Mouse (Mus musculus): ENCODE results near the gene Spata7. TPM values are rescaled to one million over a fixed set of nuclear protein-coding genes. Genes with fewer than 3 reads are reported as not detected.
A peak's percentile ranks its signal among the peaks of the same experiment; 100 is the strongest.

Spata7 gene
- polyA plus RNA-seq, 1 experiment from 2014 or later: 6.2 TPM

DNA sequence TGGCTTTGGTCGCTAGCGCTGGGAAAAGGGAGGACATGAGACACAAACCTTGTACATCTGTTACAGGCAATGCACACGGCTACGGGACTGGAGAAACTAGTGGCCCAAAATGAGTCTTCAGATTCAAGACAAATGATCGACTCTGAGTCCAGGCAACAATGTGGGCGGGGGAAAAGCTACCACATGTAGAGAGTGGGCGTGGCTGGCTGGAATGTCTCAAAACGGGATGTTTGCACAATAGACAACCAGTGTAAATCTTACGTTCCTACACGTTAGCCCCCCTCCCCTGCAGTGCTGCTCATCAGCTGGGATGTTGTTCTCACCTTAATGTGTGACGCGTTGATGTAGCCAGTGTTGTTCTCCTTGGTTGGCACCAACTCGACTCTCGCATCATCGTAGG lies 54.2 kb downstream of the Spata7 start:
- WGBS: 74% methylated on average over 15 of the region's 15 CpGs
- Histone ChIP-seq H3K9me3 (ENCODE audit: low read length) (no peaks in the 10 kb centered on the region), H3K27ac (ENCODE audit: low read length) (no peak overlapping the region), H3K27me3 (replicated peaks; ENCODE audit: insufficient read depth, low read length) (no peaks in the 10 kb centered on the region), H3K4me3 (ENCODE audit: low read depth, low read length) (no peak overlapping the region), H3K4me1 (ENCODE audit: insufficient read depth, low read depth, low read length) (no peaks in the 10 kb centered on the region; the same call in 1 of the 2 replicates), H3K9ac (replicated peaks; ENCODE audit: low read depth) (no peak overlapping the region), H3K36me3 (ENCODE audit: insufficient read depth, low read length) (peaks cover 35% of the 10 kb centered on the region), H3K4me2 (replicated peaks; ENCODE audit: low read depth, low read length) (no peak overlapping the region)
- ATAC-seq (no peak), DNase-seq (ENCODE audit: low spot score) (peak; percentile 17)
- TF ChIP-seq EP300 (IDR thresholded peaks at IDR 0.05): no peak
- TF ChIP-seq CTCF (IDR thresholded peaks at IDR 0.05): no peak

DNA sequence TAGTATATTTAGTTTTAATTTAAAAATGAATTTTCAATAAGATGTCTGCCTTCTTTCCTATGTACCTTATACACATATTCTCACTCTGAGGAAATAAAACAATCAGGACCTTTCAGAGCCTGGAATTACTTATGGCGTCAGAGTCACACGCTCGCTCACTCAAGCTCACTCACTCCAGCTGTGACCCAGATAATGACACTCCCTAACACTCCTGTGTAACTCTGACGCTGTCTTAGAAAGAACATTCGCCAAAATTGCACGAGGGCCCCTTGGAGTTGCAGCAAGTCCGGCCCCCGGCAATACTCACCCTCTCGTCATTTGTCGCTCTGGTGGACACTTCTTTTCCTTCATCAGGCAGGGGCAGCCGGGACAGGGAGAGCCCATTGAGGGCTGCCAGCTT lies 55.2 kb downstream of the Spata7 start:
- 44% methylated on average over 11 of the region's 11 CpGs for WGBS
- H3K4me1 ChIP-seq (ENCODE audit: insufficient read depth, low read depth, low read length): no peaks in the 10 kb centered on the region; the same call in 1 of the 2 replicates
- peaks cover 38% of the 10 kb centered on the region for H3K36me3 ChIP-seq (ENCODE audit: insufficient read depth, low read length)
- peak; percentile 74 for DNase-seq (ENCODE audit: low spot score)
- H3K4me2 ChIP-seq (replicated peaks; ENCODE audit: low read depth, low read length): no peak overlapping the region
- no peak overlapping the region for H3K4me3 ChIP-seq (ENCODE audit: low read depth, low read length)
- H3K27ac ChIP-seq (ENCODE audit: low read length): peak overlapping the region; percentile 52
- peak; percentile 85 for ATAC-seq
- no peak for TF ChIP-seq EP300 (IDR thresholded peaks at IDR 0.05)
- no peak for TF ChIP-seq CTCF (IDR thresholded peaks at IDR 0.05)
- no peaks in the 10 kb centered on the region for H3K9me3 ChIP-seq (ENCODE audit: low read length)
- no peak overlapping the region for H3K9ac ChIP-seq (replicated peaks; ENCODE audit: low read depth)
- H3K27me3 ChIP-seq (replicated peaks; ENCODE audit: insufficient read depth, low read length): no peaks in the 10 kb centered on the region

DNA sequence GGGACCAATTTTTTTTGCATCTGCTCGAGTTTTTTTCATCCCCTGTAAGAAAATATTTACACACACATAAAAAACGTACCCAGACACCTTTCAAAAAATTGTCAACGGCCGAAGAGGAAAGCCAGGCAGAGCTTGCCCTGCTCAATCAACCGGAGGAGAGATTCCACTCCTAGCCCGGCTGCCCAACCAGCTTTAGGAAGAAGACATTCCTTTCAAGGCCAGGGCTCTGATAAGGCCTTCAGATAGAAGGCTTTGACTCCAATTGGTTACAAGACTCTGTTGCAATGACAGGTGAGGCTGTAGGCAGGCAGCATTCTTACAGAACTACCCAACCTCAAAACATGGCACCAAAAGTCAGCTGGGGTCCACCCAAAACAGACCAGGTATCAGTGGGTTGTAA lies 55.6 kb downstream of the Spata7 start:
- H3K27me3 ChIP-seq (replicated peaks; ENCODE audit: insufficient read depth, low read length): no peaks in the 10 kb centered on the region
- no peak overlapping the region for H3K9ac ChIP-seq (replicated peaks; ENCODE audit: low read depth)
- DNase-seq (ENCODE audit: low spot score): peak; percentile 23
- TF ChIP-seq CTCF (IDR thresholded peaks at IDR 0.05): no peak
- no peaks in the 10 kb centered on the region; the same call in 1 of the 2 replicates for H3K4me1 ChIP-seq (ENCODE audit: insufficient read depth, low read depth, low read length)
- peak; percentile 67 for ATAC-seq
- no peak overlapping the region for H3K4me3 ChIP-seq (ENCODE audit: low read depth, low read length)
- WGBS: 35% methylated on average over 6 of the region's 6 CpGs
- no peak overlapping the region for H3K4me2 ChIP-seq (replicated peaks; ENCODE audit: low read depth, low read length)
- H3K27ac ChIP-seq (ENCODE audit: low read length): peak overlapping the region; percentile 52
- peaks cover 38% of the 10 kb centered on the region for H3K36me3 ChIP-seq (ENCODE audit: insufficient read depth, low read length)
- H3K9me3 ChIP-seq (ENCODE audit: low read length): no peaks in the 10 kb centered on the region

DNA sequence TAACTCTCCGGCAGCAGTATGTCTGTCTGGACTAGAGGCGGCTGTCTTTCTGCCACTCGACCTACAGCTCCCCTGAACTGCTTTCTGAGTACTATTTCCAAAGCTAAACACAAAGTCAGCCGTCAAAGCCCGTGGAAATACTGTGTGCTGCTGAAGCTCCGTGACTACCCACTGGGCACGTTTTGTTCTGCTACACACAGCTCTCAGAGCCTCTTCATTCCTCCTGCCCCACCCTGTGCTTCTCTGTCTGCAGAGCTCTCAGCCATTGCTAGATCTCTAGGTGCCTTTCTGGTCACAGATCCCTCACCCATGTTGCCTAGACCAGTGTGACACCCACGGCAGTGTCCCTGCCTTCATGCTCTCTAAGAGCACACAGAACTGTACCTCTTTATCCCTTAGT lies 62.3 kb downstream of the Spata7 start:
- no peak for TF ChIP-seq CTCF (IDR thresholded peaks at IDR 0.05)
- no peak for TF ChIP-seq EP300 (IDR thresholded peaks at IDR 0.05)
- Histone ChIP-seq H3K36me3 (ENCODE audit: insufficient read depth, low read length) (0 out of 2 replicates have a peak, but pooled peaks cover 10% of the 10 kb centered on the region), H3K9ac (replicated peaks; ENCODE audit: low read depth) (no peak overlapping the region), H3K4me2 (replicated peaks; ENCODE audit: low read depth, low read length) (no peak overlapping the region), H3K4me1 (ENCODE audit: insufficient read depth, low read depth, low read length) (no peaks in the 10 kb centered on the region), H3K27ac (ENCODE audit: low read length) (no peak overlapping the region), H3K4me3 (ENCODE audit: low read depth, low read length) (no peak overlapping the region), H3K27me3 (replicated peaks; ENCODE audit: insufficient read depth, low read length) (no peaks in the 10 kb centered on the region), H3K9me3 (ENCODE audit: low read length) (no peaks in the 10 kb centered on the region)
- ATAC-seq (peak; percentile 51), DNase-seq (ENCODE audit: low spot score) (no peak)
- WGBS: 63% methylated on average over 8 of the region's 8 CpGs

DNA sequence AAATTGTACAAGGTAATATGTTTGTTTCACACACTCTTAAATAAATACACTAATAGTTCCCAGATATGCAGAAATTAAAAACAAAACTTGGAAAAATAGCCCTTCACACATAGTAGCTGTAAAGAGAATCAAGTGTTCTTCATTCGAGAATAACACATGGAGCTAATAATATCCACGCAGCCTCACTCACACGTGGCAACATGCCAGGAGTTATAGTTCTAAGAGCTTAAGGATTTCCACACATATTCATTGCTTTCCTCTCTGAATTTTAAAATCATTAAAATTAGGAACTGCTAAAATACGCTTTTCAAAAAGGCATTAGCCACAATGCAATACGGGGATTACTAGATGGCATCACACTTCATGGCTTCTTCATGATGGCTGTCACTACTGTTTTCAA lies 69.2 kb downstream of the Spata7 start:
- DNase-seq (ENCODE audit: low spot score) (no peak), ATAC-seq (no peak)
- H3K4me1 ChIP-seq (ENCODE audit: insufficient read depth, low read depth, low read length): no peaks in the 10 kb centered on the region
- no peak overlapping the region for H3K27ac ChIP-seq (ENCODE audit: low read length)
- no peaks in the 10 kb centered on the region for H3K27me3 ChIP-seq (replicated peaks; ENCODE audit: insufficient read depth, low read length)
- H3K36me3 ChIP-seq (ENCODE audit: insufficient read depth, low read length): peaks cover 9% of the 10 kb centered on the region
- no peak overlapping the region for H3K4me3 ChIP-seq (ENCODE audit: low read depth, low read length)
- no peaks in the 10 kb centered on the region for H3K9me3 ChIP-seq (ENCODE audit: low read length)
- H3K9ac ChIP-seq (replicated peaks; ENCODE audit: low read depth): no peak overlapping the region
- 65% methylated on average over 5 of the region's 5 CpGs for WGBS
- TF ChIP-seq EP300 (IDR thresholded peaks at IDR 0.05): no peak
- no peak overlapping the region for H3K4me2 ChIP-seq (replicated peaks; ENCODE audit: low read depth, low read length)

DNA sequence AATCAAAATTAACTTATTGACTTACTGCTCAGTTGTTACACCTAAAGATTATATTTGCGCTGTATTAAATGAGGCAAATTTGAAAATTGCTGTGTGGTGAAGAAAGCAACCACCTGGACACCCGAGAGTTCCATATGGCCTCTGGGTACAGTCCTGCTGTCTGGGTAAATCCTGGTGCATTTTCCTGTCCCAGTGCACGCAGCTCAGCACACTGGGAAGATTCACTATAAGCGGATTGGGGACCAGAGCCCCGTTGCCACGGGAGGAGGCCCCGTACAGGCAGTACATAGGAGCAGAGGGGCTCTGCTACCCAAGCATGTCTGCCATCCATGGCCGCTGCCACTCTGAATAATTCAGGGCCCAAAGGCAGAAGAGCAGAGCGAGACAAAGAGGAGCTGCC lies 73.6 kb downstream of the Spata7 start:
- Histone ChIP-seq H3K4me2 (replicated peaks; ENCODE audit: low read depth, low read length) (no peak overlapping the region), H3K4me1 (ENCODE audit: insufficient read depth, low read depth, low read length) (no peaks in the 10 kb centered on the region), H3K9ac (replicated peaks; ENCODE audit: low read depth) (no peak overlapping the region), H3K36me3 (ENCODE audit: insufficient read depth, low read length) (peaks cover 9% of the 10 kb centered on the region), H3K27me3 (replicated peaks; ENCODE audit: insufficient read depth, low read length) (no peaks in the 10 kb centered on the region), H3K4me3 (ENCODE audit: low read depth, low read length) (no peak overlapping the region), H3K9me3 (ENCODE audit: low read length) (no peaks in the 10 kb centered on the region), H3K27ac (ENCODE audit: low read length) (no peak overlapping the region)
- no peak for ATAC-seq
- TF ChIP-seq EP300 (IDR thresholded peaks at IDR 0.05) (no peak), CTCF (IDR thresholded peaks at IDR 0.05) (no peak)
- DNase-seq (ENCODE audit: low spot score): no peak
- 90% methylated on average over 9 of the region's 9 CpGs for WGBS

DNA sequence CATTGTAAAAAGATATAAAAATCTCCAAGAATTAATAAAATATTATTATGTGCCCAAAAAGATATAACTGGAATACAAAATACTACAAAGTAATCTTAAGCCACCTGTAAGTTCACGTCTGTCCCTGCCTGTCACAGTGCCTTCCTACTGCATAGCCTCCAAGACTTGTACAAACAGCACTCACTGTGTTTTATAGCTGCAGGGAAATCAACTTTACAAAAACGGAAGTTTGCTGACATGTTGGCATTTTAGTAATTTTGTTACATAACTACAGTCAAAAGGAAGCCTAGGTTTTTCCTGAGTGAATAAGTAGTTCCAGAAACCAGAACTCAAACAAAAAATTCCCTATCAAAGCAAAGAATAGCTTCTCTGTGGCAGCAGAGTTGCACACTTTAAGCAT lies 75.6 kb downstream of the Spata7 start:
- no peak overlapping the region for H3K9ac ChIP-seq (replicated peaks; ENCODE audit: low read depth)

More for the DNA sequence above, 75.6 kb downstream of the Spata7 start:
- H3K27ac ChIP-seq (ENCODE audit: low read length): no peak overlapping the region
- H3K27me3 ChIP-seq (replicated peaks; ENCODE audit: insufficient read depth, low read length): no peaks in the 10 kb centered on the region
- 68% methylated on average over 2 of the region's 2 CpGs for WGBS
- H3K4me2 ChIP-seq (replicated peaks; ENCODE audit: low read depth, low read length): no peak overlapping the region
- no peak for DNase-seq (ENCODE audit: low spot score)
- peaks cover 7% of the 10 kb centered on the region; the same call in 1 of the 2 replicates for H3K36me3 ChIP-seq (ENCODE audit: insufficient read depth, low read length)
- no peak for ATAC-seq
- no peaks in the 10 kb centered on the region for H3K4me1 ChIP-seq (ENCODE audit: insufficient read depth, low read depth, low read length)
- no peak overlapping the region for H3K4me3 ChIP-seq (ENCODE audit: low read depth, low read length)
- no peaks in the 10 kb centered on the region for H3K9me3 ChIP-seq (ENCODE audit: low read length)
- TF ChIP-seq CTCF (IDR thresholded peaks at IDR 0.05): no peak
- no peak for TF ChIP-seq EP300 (IDR thresholded peaks at IDR 0.05)
